Mouse (Mus musculus): ENCODE results near the gene Lgalsl. TPM values are rescaled to one million over a fixed set of nuclear protein-coding genes. Genes with fewer than 3 reads are reported as not detected.

Gene Lgalsl
- polyA plus RNA-seq, 1 experiment from 2014 or later, result 30.7 TPM

DNA sequence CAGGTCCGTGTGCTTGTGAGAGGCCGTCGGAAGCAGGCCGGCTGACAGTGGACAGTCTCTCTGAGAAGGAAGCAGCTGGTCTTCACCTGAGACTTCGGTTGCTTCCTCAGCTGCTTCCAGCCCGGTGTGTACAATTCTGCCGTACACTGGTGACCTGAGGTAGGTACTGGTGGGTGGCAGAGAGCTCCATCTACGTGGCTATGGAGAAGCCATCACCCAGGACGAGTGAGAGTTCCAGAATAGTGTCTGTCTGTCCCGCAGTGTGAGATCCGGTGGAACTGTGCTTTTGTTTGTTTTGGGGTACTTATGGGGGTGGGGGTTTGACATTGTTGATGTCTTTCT is 36.0 kb downstream of the Lgalsl start:
- Histone ChIP-seq H3K4me3 (ENCODE audit: low read depth, low read length) (no peak overlapping the region), H3K36me3 (ENCODE audit: control insufficient read depth, insufficient read depth, low read length) (no peaks in the 10 kb centered on the region), H3K27ac (ENCODE audit: low read length) (no peak overlapping the region), H3K4me1 (ENCODE audit: control insufficient read depth, insufficient read depth, low read length) (no peaks in the 10 kb centered on the region), H3K4me2 (replicated peaks; ENCODE audit: low read depth, low read length) (no peak overlapping the region), H3K9ac (replicated peaks; ENCODE audit: low read depth, low read length) (no peak overlapping the region), H3K27me3 (ENCODE audit: control insufficient read depth, insufficient read depth, low read length) (no peaks in the 10 kb centered on the region), H3K9me3 (ENCODE audit: control insufficient read depth, low read depth, low read length) (peaks cover 4% of the 10 kb centered on the region; the same call in 1 of the 2 replicates)
- 0 out of 2 replicates have a peak, but pooled peaks have one; percentile 42 for ATAC-seq (ENCODE audit: insufficient number of reproducible peaks, insufficient read depth, low FRiP score, low read depth)
- 47% methylated on average over 11 of the region's 11 CpGs for WGBS

DNA sequence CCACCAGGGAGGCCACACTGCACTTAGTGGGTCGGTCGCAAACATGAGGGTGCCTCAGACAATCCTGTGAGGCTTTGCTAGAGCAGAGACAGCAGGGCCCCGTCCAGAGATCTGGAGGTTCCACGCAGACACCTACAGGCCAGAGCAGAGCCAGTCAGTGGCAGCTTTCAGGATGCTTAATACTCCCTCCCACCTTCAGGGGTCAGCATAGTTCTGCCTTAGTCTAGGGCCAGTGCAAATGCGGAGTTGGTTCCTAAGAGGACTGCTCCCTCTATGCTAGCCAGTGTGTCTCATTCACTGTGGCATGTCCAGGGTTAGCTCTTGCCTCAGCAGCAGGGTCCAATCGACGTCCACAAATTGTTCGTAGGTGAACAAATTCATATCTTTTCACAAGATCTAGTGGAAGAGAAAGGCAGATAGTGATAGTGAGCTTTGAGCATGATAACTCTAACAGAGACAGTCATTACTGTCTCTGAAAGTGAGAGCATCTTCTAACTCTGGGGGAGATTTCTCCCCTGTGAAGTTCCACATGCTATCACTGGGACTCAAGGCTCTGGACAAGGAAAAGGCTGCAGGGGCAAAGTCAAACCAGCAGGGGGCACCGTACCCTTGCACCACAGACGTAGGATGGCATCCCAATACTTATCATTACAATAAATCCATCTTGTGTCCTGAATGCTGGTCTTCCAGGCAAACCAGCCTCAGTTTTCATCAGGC is 36.5 kb downstream of the Lgalsl start:
- WGBS, result 34% methylated on average over 10 of the region's 10 CpGs
- peak; percentile 75; the same call in 1 of the 2 replicates for ATAC-seq (ENCODE audit: insufficient number of reproducible peaks, insufficient read depth, low FRiP score, low read depth)
- Histone ChIP-seq H3K4me2 (replicated peaks; ENCODE audit: low read depth, low read length) (no peak overlapping the region), H3K36me3 (ENCODE audit: control insufficient read depth, insufficient read depth, low read length) (no peaks in the 10 kb centered on the region), H3K9me3 (ENCODE audit: control insufficient read depth, low read depth, low read length) (peaks cover 4% of the 10 kb centered on the region; the same call in 1 of the 2 replicates), H3K9ac (replicated peaks; ENCODE audit: low read depth, low read length) (no peak overlapping the region), H3K27me3 (ENCODE audit: control insufficient read depth, insufficient read depth, low read length) (no peaks in the 10 kb centered on the region), H3K4me3 (ENCODE audit: low read depth, low read length) (no peak overlapping the region), H3K4me1 (ENCODE audit: control insufficient read depth, insufficient read depth, low read length) (no peaks in the 10 kb centered on the region), H3K27ac (ENCODE audit: low read length) (no peak overlapping the region)

DNA sequence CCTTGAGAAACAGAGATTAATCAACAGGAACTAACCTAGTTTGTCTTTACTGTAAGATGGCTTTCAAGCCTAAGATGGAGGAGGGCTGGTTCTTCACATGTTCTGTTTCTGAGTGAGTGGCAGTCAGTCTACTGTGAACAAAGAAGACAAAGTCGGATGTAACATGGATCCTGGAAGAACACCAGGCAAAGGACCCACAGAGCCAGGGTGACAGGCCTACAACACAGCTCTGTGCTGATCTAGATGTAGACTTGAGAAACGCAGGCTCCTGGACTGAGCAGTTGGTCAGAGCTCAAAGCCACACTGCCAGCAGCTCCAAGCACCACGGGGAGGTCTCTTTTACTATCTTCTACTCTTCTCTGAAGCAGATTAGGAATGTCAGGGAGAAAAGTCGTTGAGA is 37.2 kb downstream of the Lgalsl start:
- WGBS, result 70% methylated on average over 4 of the region's 4 CpGs
- Histone ChIP-seq H3K9me3 (ENCODE audit: control insufficient read depth, low read depth, low read length) (peaks cover 4% of the 10 kb centered on the region; the same call in 1 of the 2 replicates), H3K27ac (ENCODE audit: low read length) (no peak overlapping the region), H3K9ac (replicated peaks; ENCODE audit: low read depth, low read length) (no peak overlapping the region), H3K4me3 (ENCODE audit: low read depth, low read length) (no peak overlapping the region), H3K27me3 (ENCODE audit: control insufficient read depth, insufficient read depth, low read length) (no peaks in the 10 kb centered on the region), H3K4me2 (replicated peaks; ENCODE audit: low read depth, low read length) (no peak overlapping the region), H3K4me1 (ENCODE audit: control insufficient read depth, insufficient read depth, low read length) (no peaks in the 10 kb centered on the region), H3K36me3 (ENCODE audit: control insufficient read depth, insufficient read depth, low read length) (no peaks in the 10 kb centered on the region)
- no peak for ATAC-seq (ENCODE audit: insufficient number of reproducible peaks, insufficient read depth, low FRiP score, low read depth)

DNA sequence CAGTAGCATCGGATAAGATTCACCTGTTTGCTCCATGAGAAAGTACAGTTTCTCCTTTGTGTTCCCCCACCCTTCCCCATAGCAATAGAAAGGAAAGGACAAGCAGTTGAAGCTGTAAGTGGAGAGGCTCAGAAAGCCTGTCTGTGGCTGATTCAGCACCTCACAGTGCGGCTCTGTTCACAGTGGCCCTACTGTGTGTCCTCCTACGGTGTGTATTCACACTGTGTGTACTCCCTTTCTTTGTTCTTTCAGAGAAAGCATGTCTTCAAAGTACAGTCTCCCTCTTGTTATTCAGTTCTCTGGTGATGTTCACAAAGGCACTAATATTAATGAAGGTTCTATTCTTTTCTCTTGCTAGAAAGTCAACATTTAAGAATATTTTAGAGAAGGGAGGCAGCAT is 38.2 kb downstream of the Lgalsl start:
- Histone ChIP-seq H3K9ac (replicated peaks; ENCODE audit: low read depth, low read length) (no peak overlapping the region), H3K36me3 (ENCODE audit: control insufficient read depth, insufficient read depth, low read length) (no peaks in the 10 kb centered on the region), H3K4me1 (ENCODE audit: control insufficient read depth, insufficient read depth, low read length) (no peaks in the 10 kb centered on the region), H3K9me3 (ENCODE audit: control insufficient read depth, low read depth, low read length) (no peaks in the 10 kb centered on the region), H3K4me3 (ENCODE audit: low read depth, low read length) (no peak overlapping the region), H3K27ac (ENCODE audit: low read length) (no peak overlapping the region), H3K4me2 (replicated peaks; ENCODE audit: low read depth, low read length) (no peak overlapping the region), H3K27me3 (ENCODE audit: control insufficient read depth, insufficient read depth, low read length) (no peaks in the 10 kb centered on the region)
- WGBS, result 83% methylated on average over 3 of the region's 3 CpGs
- ATAC-seq (ENCODE audit: insufficient number of reproducible peaks, insufficient read depth, low FRiP score, low read depth), result no peak

DNA sequence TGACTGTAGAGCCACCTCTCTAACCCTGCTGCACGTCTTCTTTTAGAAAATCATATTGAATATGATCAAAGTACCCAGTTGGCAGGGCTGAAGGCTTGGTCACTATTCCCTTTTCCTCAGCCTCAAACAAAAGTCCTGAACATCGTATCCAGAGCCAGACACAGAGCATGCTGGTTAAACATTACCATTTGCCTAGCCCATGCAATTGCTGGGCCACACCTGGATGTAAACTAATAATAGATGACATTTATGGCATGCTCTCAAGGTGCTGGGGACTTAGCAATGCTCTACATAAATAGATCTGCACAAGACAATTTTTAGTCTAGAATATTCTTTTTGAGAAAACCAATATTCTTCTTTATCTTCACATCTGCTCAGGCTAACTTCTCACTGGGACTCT is 39.5 kb downstream of the Lgalsl start:
- H3K36me3 ChIP-seq (ENCODE audit: control insufficient read depth, insufficient read depth, low read length), result no peaks in the 10 kb centered on the region
- no peaks in the 10 kb centered on the region for H3K27me3 ChIP-seq (ENCODE audit: control insufficient read depth, insufficient read depth, low read length)
- ATAC-seq (ENCODE audit: insufficient number of reproducible peaks, insufficient read depth, low FRiP score, low read depth), result no peak
- H3K9me3 ChIP-seq (ENCODE audit: control insufficient read depth, low read depth, low read length), result no peaks in the 10 kb centered on the region
- H3K27ac ChIP-seq (ENCODE audit: low read length), result no peak overlapping the region
- WGBS, result 62% methylated on average over 2 of the region's 2 CpGs
- H3K9ac ChIP-seq (replicated peaks; ENCODE audit: low read depth, low read length), result no peak overlapping the region
- H3K4me3 ChIP-seq (ENCODE audit: low read depth, low read length), result no peak overlapping the region
- no peak overlapping the region for H3K4me2 ChIP-seq (replicated peaks; ENCODE audit: low read depth, low read length)
- H3K4me1 ChIP-seq (ENCODE audit: control insufficient read depth, insufficient read depth, low read length), result no peaks in the 10 kb centered on the region

DNA sequence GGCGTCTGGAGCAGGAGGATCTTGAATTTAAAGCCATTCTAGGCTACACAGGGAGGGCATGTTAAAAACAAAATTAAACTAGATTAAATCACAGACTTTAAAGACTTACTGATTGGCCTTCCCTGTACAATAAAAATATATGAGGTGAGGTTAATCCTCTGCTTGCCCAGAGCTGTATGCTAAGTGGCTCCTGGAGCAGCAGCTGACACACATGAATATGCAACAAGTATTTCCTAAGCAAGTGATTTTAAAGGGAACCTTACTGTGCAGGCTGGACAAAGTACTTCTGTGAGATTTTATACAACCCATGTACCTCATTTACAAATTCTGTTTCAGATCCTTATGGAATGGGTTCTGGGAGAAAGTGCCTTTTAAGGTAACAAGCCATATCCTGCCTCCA is 41.8 kb downstream of the Lgalsl start:
- ATAC-seq (ENCODE audit: insufficient number of reproducible peaks, insufficient read depth, low FRiP score, low read depth), result no peak
- Histone ChIP-seq H3K9ac (replicated peaks; ENCODE audit: low read depth, low read length) (no peak overlapping the region), H3K36me3 (ENCODE audit: control insufficient read depth, insufficient read depth, low read length) (no peaks in the 10 kb centered on the region), H3K27me3 (ENCODE audit: control insufficient read depth, insufficient read depth, low read length) (no peaks in the 10 kb centered on the region), H3K9me3 (ENCODE audit: control insufficient read depth, low read depth, low read length) (peaks cover 10% of the 10 kb centered on the region; the same call in 1 of the 2 replicates), H3K4me3 (ENCODE audit: low read depth, low read length) (no peak overlapping the region), H3K4me2 (replicated peaks; ENCODE audit: low read depth, low read length) (no peak overlapping the region), H3K27ac (ENCODE audit: low read length) (no peak overlapping the region; the same call in 1 of the 2 replicates), H3K4me1 (ENCODE audit: control insufficient read depth, insufficient read depth, low read length) (no peaks in the 10 kb centered on the region)
- 59% methylated on average over 1 of the region's 1 CpGs for WGBS

DNA sequence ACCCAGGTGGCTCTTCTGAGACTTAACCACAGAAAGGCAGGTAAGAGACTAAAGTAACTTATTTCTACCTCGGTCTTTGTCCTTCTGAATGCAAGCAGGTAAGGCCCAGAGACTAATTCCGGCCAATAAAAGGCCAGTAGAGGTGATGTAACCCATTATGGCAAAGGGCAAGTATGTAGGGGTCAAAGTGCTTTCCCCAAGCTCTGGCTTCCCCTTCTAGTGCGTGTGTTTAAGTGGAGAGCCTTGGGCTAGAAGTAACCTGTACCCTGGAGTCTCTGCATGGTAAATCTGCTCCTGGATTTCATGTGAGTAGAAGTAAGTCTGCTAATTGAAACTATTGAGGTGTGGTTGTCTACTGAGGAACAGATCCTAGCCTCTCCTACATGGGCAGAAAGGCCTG is 42.8 kb downstream of the Lgalsl start:
- Histone ChIP-seq H3K36me3 (ENCODE audit: control insufficient read depth, insufficient read depth, low read length) (no peaks in the 10 kb centered on the region), H3K9ac (replicated peaks; ENCODE audit: low read depth, low read length) (no peak overlapping the region), H3K27ac (ENCODE audit: low read length) (no peak overlapping the region; the same call in 1 of the 2 replicates), H3K9me3 (ENCODE audit: control insufficient read depth, low read depth, low read length) (peaks cover 10% of the 10 kb centered on the region; the same call in 1 of the 2 replicates), H3K4me3 (ENCODE audit: low read depth, low read length) (no peak overlapping the region), H3K27me3 (ENCODE audit: control insufficient read depth, insufficient read depth, low read length) (no peaks in the 10 kb centered on the region), H3K4me2 (replicated peaks; ENCODE audit: low read depth, low read length) (no peak overlapping the region), H3K4me1 (ENCODE audit: control insufficient read depth, insufficient read depth, low read length) (no peaks in the 10 kb centered on the region)
- no peak for ATAC-seq (ENCODE audit: insufficient number of reproducible peaks, insufficient read depth, low FRiP score, low read depth)
- WGBS, result 72% methylated on average over 3 of the region's 3 CpGs

DNA sequence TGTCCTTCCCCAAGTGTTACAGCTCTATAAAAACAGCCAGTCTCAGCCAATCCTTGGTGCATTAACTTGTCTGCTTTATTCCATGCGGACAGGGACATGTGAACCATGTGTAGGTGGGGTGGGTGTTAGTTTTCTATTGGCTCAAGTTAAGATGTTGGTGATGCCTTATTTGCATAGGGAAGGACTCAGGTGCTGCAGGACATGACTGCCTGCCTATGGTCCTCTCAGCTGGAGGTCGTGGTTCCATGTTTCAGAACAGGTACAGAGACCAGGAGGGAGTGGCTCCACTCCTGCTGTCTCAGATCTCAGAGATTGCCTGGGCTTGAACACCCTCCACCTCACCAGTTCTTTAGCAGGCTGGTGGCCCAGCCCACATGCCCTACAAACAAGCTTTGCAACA is 44.7 kb downstream of the Lgalsl start:
- ATAC-seq (ENCODE audit: insufficient number of reproducible peaks, insufficient read depth, low FRiP score, low read depth), result no peak
- no peak overlapping the region for H3K4me2 ChIP-seq (replicated peaks; ENCODE audit: low read depth, low read length)
- 72% methylated on average over 2 of the region's 2 CpGs for WGBS

DNA sequence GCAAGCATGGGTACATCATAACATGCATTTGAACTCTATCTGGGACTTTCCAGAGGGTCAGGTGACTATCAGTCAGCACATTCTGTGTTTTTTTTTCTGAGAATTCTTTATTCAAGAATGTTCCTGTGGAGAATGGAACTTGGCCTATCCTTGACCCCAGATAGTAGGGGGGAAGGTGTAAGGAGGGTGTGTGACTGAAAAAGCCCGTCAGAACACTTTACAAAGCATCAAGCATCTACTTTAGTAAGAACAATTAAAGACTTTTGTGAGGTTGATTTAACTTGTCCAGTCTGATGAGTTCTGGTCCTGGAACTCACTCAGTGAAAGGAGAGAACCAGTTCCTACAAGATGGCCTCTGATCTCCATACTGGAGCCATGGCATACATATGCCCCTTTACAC is 45.7 kb downstream of the Lgalsl start:
- no peaks in the 10 kb centered on the region for H3K27me3 ChIP-seq (ENCODE audit: control insufficient read depth, insufficient read depth, low read length)
- H3K4me1 ChIP-seq (ENCODE audit: control insufficient read depth, insufficient read depth, low read length), result no peaks in the 10 kb centered on the region
- H3K36me3 ChIP-seq (ENCODE audit: control insufficient read depth, insufficient read depth, low read length), result no peaks in the 10 kb centered on the region
- no peak overlapping the region for H3K4me2 ChIP-seq (replicated peaks; ENCODE audit: low read depth, low read length)
- WGBS, result 73% methylated on average over 1 of the region's 1 CpGs
- H3K27ac ChIP-seq (ENCODE audit: low read length), result no peak overlapping the region
- H3K9me3 ChIP-seq (ENCODE audit: control insufficient read depth, low read depth, low read length), result peaks cover 10% of the 10 kb centered on the region; the same call in 1 of the 2 replicates
- no peak for ATAC-seq (ENCODE audit: insufficient number of reproducible peaks, insufficient read depth, low FRiP score, low read depth)
- H3K9ac ChIP-seq (replicated peaks; ENCODE audit: low read depth, low read length), result no peak overlapping the region
- no peak overlapping the region for H3K4me3 ChIP-seq (ENCODE audit: low read depth, low read length)

More for the DNA sequence above, 44.7 kb downstream of the Lgalsl start:
- no peaks in the 10 kb centered on the region for H3K36me3 ChIP-seq (ENCODE audit: control insufficient read depth, insufficient read depth, low read length)
- peaks cover 10% of the 10 kb centered on the region; the same call in 1 of the 2 replicates for H3K9me3 ChIP-seq (ENCODE audit: control insufficient read depth, low read depth, low read length)
- no peak overlapping the region for H3K27ac ChIP-seq (ENCODE audit: low read length)
- H3K9ac ChIP-seq (replicated peaks; ENCODE audit: low read depth, low read length), result no peak overlapping the region
- H3K4me1 ChIP-seq (ENCODE audit: control insufficient read depth, insufficient read depth, low read length), result no peaks in the 10 kb centered on the region
- H3K27me3 ChIP-seq (ENCODE audit: control insufficient read depth, insufficient read depth, low read length), result no peaks in the 10 kb centered on the region
- no peak overlapping the region for H3K4me3 ChIP-seq (ENCODE audit: low read depth, low read length)
